Mouse (Mus musculus): ENCODE measurements at regions not wholly inside any gene's neighbourhood (a gene's known extent, or its start where the extent isn't known, plus 50 kb on each side); places are given as distances from the start of the nearest gene placed in this dataset.

GRCm38 (mm10) chr10:23413794-23414518, 63.4 kb upstream of the Eya4 start:
- no peak for TF ChIP-seq TAL1 (conservative IDR thresholded peaks at IDR 0.05; ENCODE audit: low read depth, low read length)
- no peak for TF ChIP-seq CTCF (IDR thresholded peaks at IDR 0.05; ENCODE audit: low read depth, low read length)
